Mouse (Mus musculus) heart, embryonic 11.5 days (tissue): ENCODE measurements around the gene Cnih1. TPM values are rescaled to one million over a fixed set of nuclear protein-coding genes. Genes with fewer than 3 reads are reported as not detected.

Source experiments
- ATAC-seq: fragments of 200-750 bp; cut with Nextera tagmentation; replicated peaks from 2 replicates; pipeline ENCODE4 v1.8.0; 2017; ENCODE audit warnings: moderate library complexity; ENCODE audit not compliant: insufficient number of reproducible peaks, low FRiP score, low TSS enrichment
- H3K27ac ChIP-seq: fragments of 300-500 bp; sonication (generic); 2 replicates; pipeline ENCODE4 v1.5.1; 2014; ENCODE audit warnings: mild to moderate bottlenecking, low read depth, low read length
- H3K27me3 ChIP-seq: fragments of 300-500 bp; sonication (generic); 2 replicates; pipeline ENCODE4 v1.6.1; 2014; ENCODE audit warnings: mild to moderate bottlenecking, low read length, mixed read lengths; ENCODE audit not compliant: control insufficient read depth, insufficient read depth
- H3K36me3 ChIP-seq: fragments of 300-500 bp; sonication (generic); 2 replicates; pipeline ENCODE4 v1.6.1; 2014; ENCODE audit warnings: mild to moderate bottlenecking, low read length, moderate library complexity, mixed read lengths; ENCODE audit not compliant: control insufficient read depth, insufficient read depth
- H3K4me1 ChIP-seq: fragments of 300-500 bp; sonication (generic); 2 replicates; pipeline ENCODE4 v1.6.1; 2014; ENCODE audit warnings: low read length; ENCODE audit not compliant: control insufficient read depth, insufficient read depth
- H3K4me2 ChIP-seq: fragments of 300-500 bp; sonication (generic); 2 replicates; pipeline ENCODE4 v1.6.1; 2014; ENCODE audit warnings: mild to moderate bottlenecking, moderate library complexity
- H3K4me3 ChIP-seq: fragments of 300-500 bp; sonication (generic); 2 replicates; pipeline ENCODE4 v1.5.1; 2014; ENCODE audit warnings: low read depth, low read length
- H3K9ac ChIP-seq: fragments of 300-500 bp; sonication (generic); 2 replicates; pipeline ENCODE4 v1.6.1; 2014; ENCODE audit warnings: mild to moderate bottlenecking, low read depth, low read length, moderate library complexity
- H3K9me3 ChIP-seq: fragments of 300-500 bp; sonication (generic); replicated peaks from 2 replicates; pipeline ENCODE4 v1.6.1; 2016; ENCODE audit warnings: low read length; ENCODE audit not compliant: control insufficient read depth
- WGBS: fragments of 180-500 bp; shearing (Covaris S2); extraction: QIAGEN DNeasy Blood & Tissue Kit; methylation state at CpG from one replicate; pipeline ENCODE4 v1.1.7; 2014; ENCODE audit not compliant: insufficient replicate concordance; 5-methylcytosine and 5-hydroxymethylcytosine counted together
- polyA plus RNA-seq: library from polyadenylated mRNA; unstranded; fragments of >200 nt; fragmentation: Nextera tagmentation; extraction: Ambion mirVana; gene quantifications from 2 replicates; pipeline ENCODE4 v1.2.1, GENCODE M21; 2014

Cnih1 gene
- polyA plus RNA-seq, 1 experiment from 2014 or later, result 188 TPM

DNA sequence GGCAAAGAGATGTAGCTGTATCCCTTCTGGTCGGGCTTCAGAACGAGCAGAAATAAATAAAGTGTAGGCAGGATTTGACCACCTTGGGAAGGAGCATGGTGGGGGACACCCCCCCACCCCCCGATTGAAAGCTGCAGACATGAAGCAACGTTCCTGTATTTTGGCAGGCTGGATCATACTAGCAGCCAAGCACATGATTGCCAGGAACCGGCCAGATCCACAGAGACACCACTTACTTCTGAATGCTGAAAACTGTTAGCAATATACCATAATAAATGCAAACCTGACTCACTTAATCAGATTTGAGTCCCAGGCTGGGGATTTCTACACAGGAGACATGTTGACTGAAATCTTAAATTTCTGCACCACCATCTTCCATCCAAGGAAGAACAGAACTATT lies 53.9 kb downstream of the Cnih1 start:
- Histone ChIP-seq H3K36me3 (no peaks in the 10 kb centered on the region), H3K27ac (no peak overlapping the region), H3K4me3 (no peak overlapping the region), H3K27me3 (no peaks in the 10 kb centered on the region), H3K9ac (no peak overlapping the region), H3K9me3 (no peaks in the 10 kb centered on the region), H3K4me1 (no peaks in the 10 kb centered on the region), H3K4me2 (no peak overlapping the region)
- ATAC-seq, result no peak
- 75% methylated on average over 5 of the region's 5 CpGs for WGBS

DNA sequence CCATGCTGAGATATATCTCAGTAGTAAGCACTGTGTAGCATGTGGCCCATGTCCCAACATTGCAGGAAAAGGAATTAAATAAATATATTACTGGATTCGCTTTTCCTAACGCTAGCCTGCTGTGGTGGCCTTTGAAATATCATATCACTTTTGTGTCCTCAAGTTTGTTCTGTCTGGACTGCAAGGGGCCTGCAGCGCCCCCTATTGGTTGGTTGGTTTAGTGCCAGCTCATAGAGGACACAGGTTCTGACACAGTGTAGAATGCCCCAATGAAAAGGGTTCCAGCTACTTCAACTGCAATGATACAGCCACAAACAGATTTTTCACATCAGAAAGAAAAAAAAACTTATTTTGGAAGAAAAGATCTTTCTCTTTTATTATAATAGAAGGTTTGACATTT lies 62.5 kb downstream of the Cnih1 start:
- 55% methylated on average over 3 of the region's 3 CpGs for WGBS
- H3K36me3 ChIP-seq, result no peaks in the 10 kb centered on the region
- ATAC-seq, result no peak

More for the DNA sequence above, 62.5 kb downstream of the Cnih1 start:
- H3K4me2 ChIP-seq, result no peak overlapping the region
- H3K4me1 ChIP-seq, result no peaks in the 10 kb centered on the region
- H3K27me3 ChIP-seq, result no peaks in the 10 kb centered on the region
- no peak overlapping the region for H3K27ac ChIP-seq
- H3K4me3 ChIP-seq, result no peak overlapping the region
- no peaks in the 10 kb centered on the region for H3K9me3 ChIP-seq
- no peak overlapping the region for H3K9ac ChIP-seq

Other genes starting within 250 kb of the Cnih1 start
- 45.4 and 59.4 TPM in 2 replicates for gene Cdkn3, start 27.9 kb downstream of the Cnih1 start, polyA plus RNA-seq
- 59.1 and 67.4 TPM in 2 replicates for gene Gmfb, start 33.8 kb upstream of the Cnih1 start, polyA plus RNA-seq
- 26.9 and 29.0 TPM in 2 replicates for gene Cgrrf1, start 43.7 kb upstream of the Cnih1 start, polyA plus RNA-seq
- 8.9 and 13.1 TPM in 2 replicates for gene Samd4, start 94.4 kb upstream of the Cnih1 start, polyA plus RNA-seq